Mouse (Mus musculus): ENCODE data around the gene Magea4. TPM values are rescaled to one million over a fixed set of nuclear protein-coding genes. Genes with fewer than 3 reads are reported as not detected.

The Magea4 gene
- not detected in 2 replicates for polyA plus RNA-seq (2015; fragmentation: Nextera tagmentation; extraction: Ambion mirVana)

DNA sequence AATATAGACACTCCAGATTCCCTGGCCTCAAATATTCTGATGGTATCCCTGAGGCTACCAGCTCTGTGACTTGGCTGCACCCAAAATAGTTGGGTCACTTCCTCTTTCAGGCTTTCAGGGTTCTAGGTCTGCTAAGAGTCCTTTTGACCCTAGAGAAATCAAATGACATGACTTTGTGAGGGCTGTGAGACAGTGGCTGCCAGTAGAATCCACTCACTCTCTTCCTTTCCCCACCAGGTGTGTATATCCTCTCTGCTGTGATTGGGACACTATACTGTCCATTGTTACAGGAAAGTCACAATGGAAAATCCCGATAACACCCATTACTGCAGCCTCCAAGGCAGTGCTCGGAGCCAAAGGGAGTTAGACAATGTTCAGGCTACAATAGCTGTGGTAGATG is at the start of gene Magea4:
Gene Magea4 (plus strand): TSS at position 301 of the 400 bp plus-strand sequence.
- H3K9ac ChIP-seq (ENCODE audit: low read depth, low read length), result no peak within 1 kb of the TSS
- H3K36me3 ChIP-seq (ENCODE audit: control insufficient read depth, insufficient read depth, low read length), result no peaks in the 10 kb centered on the region
- 79% methylated on average over 2 of the region's 2 CpGs for WGBS
- ATAC-seq, result no peak
- H3K9me3 ChIP-seq (ENCODE audit: control insufficient read depth, low read length), result no peaks in the 10 kb centered on the region
- H3K4me1 ChIP-seq (ENCODE audit: control insufficient read depth, insufficient read depth, low read length), result no peaks in the 10 kb centered on the region
- H3K4me2 ChIP-seq (ENCODE audit: low read depth, low read length), result no peak within 1 kb of the TSS
- H3K27ac ChIP-seq (ENCODE audit: low read length), result no peak within 1 kb of the TSS
- H3K4me3 ChIP-seq (ENCODE audit: low read length), result no peak within 1 kb of the TSS
- H3K27me3 ChIP-seq (replicated peaks; ENCODE audit: control insufficient read depth, insufficient read depth, low read length), result no peaks in the 10 kb centered on the region

DNA sequence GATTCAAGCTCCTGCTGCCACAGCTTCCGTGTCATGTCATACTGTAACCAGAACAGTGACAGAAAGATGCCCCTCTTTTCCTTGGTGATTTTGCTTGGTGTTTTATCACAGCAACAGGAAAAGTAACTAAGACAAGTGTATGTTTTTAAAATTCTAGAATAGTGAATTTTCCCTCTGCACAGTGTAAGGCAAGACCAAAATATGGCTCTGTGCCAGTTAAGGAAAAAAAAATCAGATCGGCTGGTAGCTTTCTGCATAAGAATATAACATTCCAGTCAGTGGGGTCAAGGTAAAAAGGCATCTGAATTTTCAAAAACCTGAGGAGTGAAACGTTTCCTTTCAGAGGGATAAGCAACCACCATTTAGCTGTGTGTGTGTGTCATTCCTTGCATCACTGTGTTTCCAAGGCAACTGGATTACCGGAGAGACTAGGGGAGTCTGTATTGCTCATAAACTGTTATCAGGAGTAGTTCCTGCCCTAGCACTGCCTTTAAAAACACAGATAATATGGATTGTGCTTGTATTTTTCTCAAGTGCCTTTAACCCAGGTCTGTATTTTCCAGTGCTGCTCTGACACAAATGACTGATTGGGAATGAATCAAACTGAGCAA is 18.8 kb upstream of the Magea4 start:
- no peaks in the 10 kb centered on the region for H3K36me3 ChIP-seq (ENCODE audit: control insufficient read depth, insufficient read depth, low read length)
- ATAC-seq, result no peak
- no peak overlapping the region for H3K9ac ChIP-seq (ENCODE audit: low read depth, low read length)
- H3K4me1 ChIP-seq (ENCODE audit: control insufficient read depth, insufficient read depth, low read length), result no peaks in the 10 kb centered on the region
- 39% methylated on average over 4 of the region's 4 CpGs for WGBS
- H3K9me3 ChIP-seq (ENCODE audit: control insufficient read depth, low read length), result no peaks in the 10 kb centered on the region
- no peaks in the 10 kb centered on the region for H3K27me3 ChIP-seq (replicated peaks; ENCODE audit: control insufficient read depth, insufficient read depth, low read length)
- no peak overlapping the region for H3K27ac ChIP-seq (ENCODE audit: low read length)
- H3K4me2 ChIP-seq (ENCODE audit: low read depth, low read length), result no peak overlapping the region
- H3K4me3 ChIP-seq (ENCODE audit: low read length), result no peak overlapping the region

DNA sequence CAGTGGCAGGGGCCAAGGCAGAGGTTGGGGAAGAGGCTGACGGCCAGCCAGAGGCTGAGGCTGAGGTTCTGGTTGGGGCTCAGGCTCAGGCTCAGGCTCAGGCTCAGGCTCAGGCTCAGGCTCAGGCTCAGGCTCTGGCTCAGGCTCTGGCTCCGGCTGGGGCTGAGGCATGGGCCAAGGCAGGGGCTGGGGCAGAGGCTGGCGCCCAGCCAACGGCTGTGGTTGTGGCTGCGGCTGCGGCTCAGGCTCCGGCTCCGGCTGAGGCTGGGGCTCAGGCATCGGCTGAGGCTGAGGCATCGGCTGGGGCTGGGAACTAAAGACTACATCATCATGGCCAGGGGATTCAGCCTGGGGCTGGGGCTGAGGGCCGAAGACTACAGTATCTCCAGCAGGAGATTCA is 48.8 kb downstream of the Magea4 start:
- 85% methylated on average over 11 of the region's 11 CpGs for WGBS
- H3K36me3 ChIP-seq (ENCODE audit: control insufficient read depth, insufficient read depth, low read length), result no peaks in the 10 kb centered on the region
- no peak overlapping the region for H3K4me3 ChIP-seq (ENCODE audit: low read length)
- no peak overlapping the region for H3K4me2 ChIP-seq (ENCODE audit: low read depth, low read length)
- H3K9me3 ChIP-seq (ENCODE audit: control insufficient read depth, low read length), result no peaks in the 10 kb centered on the region
- no peaks in the 10 kb centered on the region for H3K27me3 ChIP-seq (replicated peaks; ENCODE audit: control insufficient read depth, insufficient read depth, low read length)
- no peak overlapping the region for H3K27ac ChIP-seq (ENCODE audit: low read length)
- no peaks in the 10 kb centered on the region for H3K4me1 ChIP-seq (ENCODE audit: control insufficient read depth, insufficient read depth, low read length)
- no peak for ATAC-seq
- H3K9ac ChIP-seq (ENCODE audit: low read depth, low read length), result no peak overlapping the region

MicroRNAs within 50 kb of the gene (microRNA counts, 519-probe panel; counts per million panel counts)
- 1,898 counts per million, percentile 37 among the panel's probes with 10 or more counts for microRNA mmu-miR-224
- microRNA mmu-miR-452, result 333 counts per million, percentile 0 among the panel's probes with 10 or more counts

Small RNA genes within 50 kb of the gene (microRNA-seq; reads per million reads assigned to microRNA genes)
- gene Mir224 (272 reads per million, percentile 61 among the genes with 10 or more reads in this experiment), gene Mir452 (35.5 reads per million, percentile 36 among the genes with 10 or more reads in this experiment)

Other genes starting within 250 kb of the Magea4 start
- gene Fate1, start 249.0 kb upstream of the Magea4 start, polyA plus RNA-seq (2015; fragmentation: Nextera tagmentation; extraction: Ambion mirVana), result 0.31 TPM in 1 of 2 replicates, not detected in the other
- gene Cnga2, start 230.2 kb upstream of the Magea4 start, polyA plus RNA-seq (2015; fragmentation: Nextera tagmentation; extraction: Ambion mirVana), result 0.04 TPM in 1 of 2 replicates, not detected in the other
- 1.1 and 1.2 TPM in 2 replicates for gene Gabre, start 52.8 kb downstream of the Magea4 start, polyA plus RNA-seq (2015; fragmentation: Nextera tagmentation; extraction: Ambion mirVana)
- gene Magea10, start 164.8 kb downstream of the Magea4 start, polyA plus RNA-seq (2015; fragmentation: Nextera tagmentation; extraction: Ambion mirVana), result not detected in 2 replicates